Mouse (Mus musculus) c-Kit-positive CD71-positive TER-119-positive erythroid progenitor cells, embryonic 14.5 days (primary cell): ENCODE measurements at regions not wholly inside any gene's neighbourhood (a gene's known extent, or its start where the extent isn't known, plus 50 kb on each side); places are given as distances from the start of the nearest gene placed in this dataset.

Source experiments
- DNase-seq: peaks from one replicate; pipeline ENCODE4 v3.0.0-alpha.2; 2013; ENCODE audit warnings: low spot score

DNA sequence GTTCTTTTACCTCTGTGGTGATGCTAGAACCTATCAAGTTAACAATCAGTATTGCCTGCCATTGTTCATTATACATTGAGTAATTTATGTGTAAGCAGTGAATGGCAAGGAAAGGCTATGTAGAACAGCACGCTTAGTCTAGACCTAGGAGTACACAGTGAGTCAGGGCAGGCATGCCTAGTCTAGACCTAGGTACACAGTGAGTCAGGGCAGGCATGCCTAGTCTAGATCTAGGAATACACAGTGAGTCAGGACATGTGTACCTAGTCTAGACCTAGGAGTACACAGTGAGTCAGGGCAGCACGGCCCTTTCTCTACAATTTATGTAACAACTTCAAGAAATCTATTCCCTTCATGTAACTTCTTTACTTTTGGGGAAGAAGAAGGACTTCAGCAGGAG lies 347.2 kb downstream of the Tmem232 start:
- DNase-seq = no peak

- no peak for DNase-seq
Observed at GRCm38 (mm10) chr17:65192432-65193059, 348.0 kb downstream of the Tmem232 start.

DNA sequence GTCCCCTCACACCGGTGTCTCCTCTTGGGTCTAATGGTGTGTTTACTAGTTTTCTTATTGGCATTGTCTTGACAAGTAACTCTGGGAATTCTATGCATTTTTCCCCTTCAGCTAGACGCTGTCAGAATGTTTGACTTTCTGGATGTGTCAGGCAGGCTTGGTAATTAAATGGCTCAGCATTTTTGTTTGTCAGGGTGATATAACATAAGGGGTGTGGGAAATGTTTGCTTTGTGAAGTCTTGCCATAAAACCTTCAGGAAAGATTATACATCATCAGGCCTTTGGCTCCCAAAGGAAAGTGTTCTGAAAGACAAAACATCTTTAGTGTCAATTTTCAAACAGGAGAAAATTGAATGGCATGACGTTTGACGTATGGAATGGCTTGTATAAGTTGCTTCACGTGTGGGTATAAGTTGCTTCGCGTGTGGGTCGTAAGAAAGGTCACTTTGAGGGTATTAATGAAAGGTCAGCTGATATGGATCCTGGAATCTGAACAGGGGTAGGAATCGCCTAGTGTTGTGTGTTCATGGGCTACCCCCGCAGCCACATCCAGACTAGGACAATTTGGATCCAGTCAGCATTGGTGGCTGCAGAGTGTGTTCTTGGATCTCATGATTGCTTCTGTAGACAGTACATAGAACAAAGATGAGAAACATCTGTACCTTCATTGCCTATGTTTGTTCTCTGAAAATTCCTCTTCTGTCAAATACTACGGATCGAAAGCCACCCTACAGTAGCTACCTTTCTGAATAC lies 349.6 kb downstream of the Tmem232 start:
- DNase-seq = no peak

DNA sequence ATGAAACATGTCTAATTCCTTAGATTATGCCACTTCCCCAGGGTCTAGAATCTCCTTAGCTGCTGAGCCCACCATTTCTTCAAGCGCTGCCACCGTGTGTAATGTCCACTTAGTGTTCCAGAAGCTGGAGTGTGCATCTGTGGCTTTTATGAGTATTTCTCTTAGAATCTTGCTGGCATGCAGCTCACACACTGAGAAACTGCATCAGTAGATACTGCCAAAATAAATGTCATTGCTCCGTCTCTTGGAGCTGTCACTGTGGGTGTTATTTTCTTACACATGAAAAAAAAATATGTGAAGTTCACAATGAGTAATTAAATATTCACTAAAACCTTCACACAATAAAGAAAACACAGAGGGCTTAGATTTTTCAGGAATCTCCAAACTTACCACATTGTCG lies 345.3 kb upstream of the 4930583I09Rik start:
- no peak for DNase-seq

DNA sequence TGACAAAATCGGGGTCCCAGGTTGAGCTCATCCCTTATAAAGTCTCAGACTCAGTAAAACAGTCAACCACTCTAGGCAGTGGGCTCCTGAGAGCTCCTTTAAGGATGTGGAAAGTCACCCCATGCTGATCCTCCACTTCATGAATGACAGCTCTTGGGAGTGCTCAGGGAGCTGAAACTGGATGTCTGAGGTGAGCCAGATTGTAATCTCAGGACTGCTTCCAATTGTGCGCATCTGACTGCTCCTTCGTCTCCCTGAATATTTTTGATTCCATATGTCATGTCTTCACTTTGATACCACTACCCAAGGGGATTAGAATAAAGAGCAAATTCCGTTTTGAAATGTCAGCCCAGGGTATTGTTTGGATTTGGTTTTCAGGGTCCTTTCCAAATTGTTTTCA lies 339.9 kb upstream of the 4930583I09Rik start:
- DNase-seq = no peak

DNA sequence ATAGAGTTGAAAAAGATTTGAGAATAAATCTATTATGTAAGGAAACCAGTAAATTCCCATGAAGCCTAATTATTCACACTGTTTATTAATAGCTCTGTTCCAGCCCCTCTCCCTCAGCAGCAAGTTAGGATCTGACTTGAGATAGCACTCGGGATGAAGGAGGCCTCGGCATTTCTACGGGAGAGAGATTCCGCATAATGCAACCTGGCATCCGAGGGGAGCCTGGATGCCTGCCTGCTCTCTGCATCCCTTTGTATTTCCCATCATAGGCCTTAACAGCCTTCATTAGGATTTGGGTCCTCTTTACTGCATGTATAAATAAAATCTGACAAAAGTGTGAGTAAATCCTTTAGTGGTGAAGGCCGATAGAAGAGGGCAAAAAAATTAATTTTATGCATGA lies 338.2 kb upstream of the 4930583I09Rik start:
- no peak for DNase-seq

DNA sequence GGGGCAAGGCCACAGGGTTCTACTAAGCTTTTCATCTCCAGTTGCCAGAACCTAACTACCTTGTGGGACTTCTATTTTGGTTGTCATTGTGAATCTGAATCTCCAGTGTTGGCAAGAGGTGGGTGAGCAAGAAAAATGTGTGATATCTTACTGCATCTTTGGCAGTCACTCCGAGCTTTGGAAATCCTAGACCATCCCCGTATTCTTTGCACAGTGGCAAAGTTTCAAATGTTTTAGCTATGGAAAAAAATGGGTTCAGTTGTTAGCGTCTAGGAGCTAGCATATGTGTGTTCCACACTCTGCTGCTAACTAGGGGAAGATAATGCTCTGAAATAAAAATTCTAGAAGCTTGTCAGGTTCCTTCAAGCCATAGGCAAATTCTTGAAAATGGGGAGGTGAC lies 337.4 kb upstream of the 4930583I09Rik start:
- no peak for DNase-seq

DNA sequence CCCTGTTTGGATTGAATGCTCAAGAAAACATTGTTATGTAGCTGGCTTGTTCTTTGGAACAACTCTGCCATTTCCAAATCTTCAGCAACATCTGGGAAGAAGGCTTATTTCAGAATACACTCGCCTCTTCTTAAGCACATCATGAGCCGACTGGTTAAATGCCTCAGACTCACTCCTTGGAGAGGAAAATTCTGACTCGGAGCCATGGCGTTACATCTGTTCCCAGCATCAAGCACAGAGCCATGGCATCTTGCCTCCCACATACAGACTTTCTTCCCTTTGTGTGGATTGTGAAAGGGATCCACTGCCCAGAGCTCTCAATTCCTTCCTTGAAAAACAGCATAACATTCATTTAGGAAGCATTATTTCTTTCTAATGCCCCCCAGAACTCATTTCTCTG lies 334.8 kb upstream of the 4930583I09Rik start:
- DNase-seq = no peak

DNA sequence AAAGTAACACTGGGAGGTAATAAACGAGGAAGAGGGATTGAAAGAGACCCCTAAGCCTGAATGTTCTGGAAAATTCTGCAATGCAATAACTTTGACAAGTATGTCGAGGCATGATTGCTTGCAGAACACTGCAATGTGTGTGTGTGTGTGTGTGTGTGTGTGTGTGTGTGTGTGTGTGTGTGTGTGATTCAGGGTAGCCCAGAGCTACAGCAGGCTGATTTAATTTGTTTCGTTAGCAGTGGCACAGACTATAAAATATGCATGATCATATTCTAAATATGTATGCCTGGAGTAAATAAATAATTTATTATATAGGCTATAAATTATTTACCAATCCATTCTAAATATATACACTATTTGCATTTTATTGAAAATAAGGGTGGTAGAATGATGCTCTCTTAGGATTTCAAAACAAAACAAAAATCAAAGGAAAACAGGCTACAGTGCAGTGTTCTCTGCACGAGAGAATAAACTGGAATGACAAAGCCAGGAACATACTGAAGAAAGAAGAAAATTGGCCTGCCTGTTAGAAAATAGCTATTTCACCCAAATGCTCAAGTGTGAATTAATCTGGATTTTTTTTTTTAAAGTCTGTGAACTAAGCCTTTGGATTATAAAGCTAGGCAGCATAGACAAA lies 334.2 kb upstream of the 4930583I09Rik start:
- DNase-seq = no peak

DNA sequence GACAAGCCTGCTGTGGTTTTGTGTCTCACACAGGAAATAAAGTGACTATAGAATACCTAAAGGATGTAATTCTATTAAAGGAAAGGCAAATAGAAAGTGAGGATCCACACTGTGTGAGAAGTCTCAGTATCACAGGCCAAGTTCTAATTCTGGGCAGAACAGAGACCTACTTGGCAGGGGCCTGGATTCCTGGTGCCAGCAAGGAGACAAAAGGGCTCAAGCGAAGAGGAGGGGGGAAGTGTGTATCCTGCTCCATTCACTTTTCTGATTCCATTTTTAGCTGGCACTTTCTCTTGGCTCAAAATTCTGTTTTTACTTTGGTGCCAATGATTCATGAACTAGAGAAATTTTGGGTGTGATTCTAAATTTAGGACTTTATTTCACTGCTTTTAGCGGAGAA lies 310.5 kb upstream of the 4930583I09Rik start:
- DNase-seq = no peak

GRCm38 (mm10) chr17:65114651-65115050 lies 278.8 kb upstream of the 4930583I09Rik start:
- no peak for DNase-seq

- DNase-seq = no peak
Observed at GRCm38 (mm10) chr17:65113121-65113520, 277.2 kb upstream of the 4930583I09Rik start.

- DNase-seq = no peak
Observed at GRCm38 (mm10) chr17:65105622-65106021, 269.8 kb upstream of the 4930583I09Rik start.

- no peak for DNase-seq
Observed at GRCm38 (mm10) chr17:65101157-65101556, 265.3 kb upstream of the 4930583I09Rik start.

- no peak for DNase-seq
Observed at GRCm38 (mm10) chr17:65082249-65082648, 246.4 kb upstream of the 4930583I09Rik start.

GRCm38 (mm10) chr17:65081779-65082086 lies 245.9 kb upstream of the 4930583I09Rik start:
- no peak for DNase-seq

- no peak for DNase-seq
Observed at GRCm38 (mm10) chr17:65081072-65081778, 245.4 kb upstream of the 4930583I09Rik start.

- DNase-seq = no peak
Observed at GRCm38 (mm10) chr17:65074878-65075277, 239.0 kb upstream of the 4930583I09Rik start.

- no peak for DNase-seq
Observed at GRCm38 (mm10) chr17:65071114-65071513, 235.2 kb upstream of the 4930583I09Rik start.

DNA sequence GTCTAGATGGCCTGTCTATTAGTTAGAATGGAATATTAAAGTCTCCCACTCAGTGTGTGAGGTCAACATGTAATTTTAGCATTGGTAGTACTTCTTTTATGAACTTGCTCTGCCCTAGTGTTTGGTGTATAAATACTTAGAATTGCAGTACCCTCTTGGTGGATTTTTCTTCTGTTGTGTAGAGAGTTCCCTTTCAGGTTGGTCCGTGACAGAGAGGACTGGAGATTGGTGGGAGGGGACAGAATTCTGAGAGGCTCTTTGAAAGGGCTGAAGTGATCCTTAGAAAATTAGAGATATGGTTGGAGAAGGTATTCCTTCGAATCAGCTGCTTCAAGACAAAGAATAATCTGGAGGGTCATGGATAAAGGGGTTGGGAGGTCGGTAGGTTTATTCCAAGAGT lies 230.3 kb upstream of the 4930583I09Rik start:
- no peak for DNase-seq

- no peak for DNase-seq
Observed at GRCm38 (mm10) chr17:65056059-65056458, 220.2 kb upstream of the 4930583I09Rik start.

DNA sequence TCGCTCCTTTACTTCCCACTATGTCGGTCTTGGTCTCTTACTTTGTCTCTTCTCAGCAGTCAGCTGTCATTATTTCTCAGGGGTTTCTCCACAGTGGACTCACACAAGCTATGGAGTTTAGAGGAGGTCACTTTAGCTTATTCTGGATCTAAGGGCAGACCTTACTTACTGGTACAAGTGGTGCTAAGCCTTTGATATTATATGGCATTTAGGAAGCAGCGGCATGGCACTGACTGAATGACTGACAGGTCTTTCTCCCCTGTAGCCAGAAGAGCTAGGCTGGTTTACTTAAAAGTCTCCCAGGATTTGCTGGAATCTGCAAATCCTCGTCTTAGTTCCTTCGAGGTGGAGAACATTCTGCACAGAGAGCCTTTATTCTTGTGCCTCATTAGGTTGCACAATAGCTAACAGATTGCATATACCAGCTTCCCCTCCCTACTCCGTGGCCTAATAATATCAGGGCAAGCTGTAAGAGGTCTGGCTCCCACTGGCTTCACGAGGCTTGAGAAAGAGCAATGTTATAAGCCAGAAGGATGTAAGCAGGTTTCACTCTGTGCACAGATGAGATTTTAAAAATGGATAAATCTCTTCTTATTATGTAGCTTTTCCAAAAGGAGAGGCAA lies 214.1 kb upstream of the 4930583I09Rik start:
- DNase-seq = no peak
